Mouse (Mus musculus) bone marrow, adult 2 months (tissue): ENCODE measurements around the gene Dnajc24.

Experiments
- CTCF ChIP-seq: fragments of 200-500 bp; IDR thresholded peaks from 2 replicates; pipeline ENCODE4 v1.5.1; 2011; ENCODE audit warnings: low read length, control low read depth; ENCODE audit not compliant: control insufficient read depth, insufficient read depth
- POLR2A ChIP-seq: fragments of 200-500 bp; IDR thresholded peaks from 2 replicates; pipeline ENCODE4 v1.6.1; 2011; ENCODE audit warnings: low read depth, mild to moderate bottlenecking, control low read depth, low read length, borderline replicate concordance; ENCODE audit not compliant: control insufficient read depth

DNA sequence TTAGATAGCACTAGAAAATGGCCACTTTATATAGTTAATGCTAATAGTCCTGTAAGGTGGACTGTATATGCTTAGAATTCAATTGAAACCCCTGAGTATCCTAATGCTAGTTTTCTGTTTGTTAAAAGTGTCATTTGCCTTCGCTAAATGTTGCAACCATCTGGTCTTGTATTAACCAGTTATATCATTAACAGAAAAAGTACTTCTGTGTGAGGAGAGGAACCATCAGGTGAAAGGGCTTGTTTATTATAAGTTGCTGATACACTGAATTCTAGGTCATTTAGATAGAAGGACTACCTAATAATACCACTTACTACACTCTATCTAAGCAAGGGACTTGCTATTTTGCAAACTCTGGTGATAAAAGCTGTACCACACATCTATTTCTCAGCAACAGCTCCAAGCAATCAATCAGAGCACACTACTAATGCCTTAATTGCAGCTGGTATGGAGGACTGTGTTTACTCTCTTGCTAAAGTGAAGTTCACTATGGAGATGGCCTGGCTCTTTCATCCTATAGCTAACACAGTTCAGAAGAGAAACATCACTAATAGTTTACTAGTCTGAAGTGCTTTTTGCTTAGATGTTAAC is 51.9 kb downstream of the Dnajc24 start:
- no peak for TF ChIP-seq CTCF
- no peak for TF ChIP-seq POLR2A
